Mouse (Mus musculus) midbrain, embryonic 16.5 days (tissue): ENCODE results near the gene Megf11. TPM values are rescaled to one million over a fixed set of nuclear protein-coding genes. Genes with fewer than 3 reads are reported as not detected.
"Not testable (repeated sequence)": the region's sequence is repeated elsewhere in the genome, so short reads cannot be mapped to it uniquely, and the experiment has no call there.

Experiments used
- ATAC-seq: fragments of 200-750 bp; cut with Nextera tagmentation; 2 replicates; pipeline ENCODE4 v1.8.0; 2017; ENCODE audit warnings: moderate TSS enrichment
- H3K27ac ChIP-seq: fragments of 300-500 bp; sonication (generic); 2 replicates; pipeline ENCODE4 v1.5.1; 2014; ENCODE audit warnings: mild to moderate bottlenecking, low read length, mixed read lengths
- H3K27me3 ChIP-seq: fragments of 300-500 bp; sonication (generic); 2 replicates; pipeline ENCODE4 v1.6.1; 2014; ENCODE audit warnings: low read depth, low read length, mixed read lengths; ENCODE audit not compliant: control insufficient read depth, insufficient read depth
- H3K36me3 ChIP-seq: fragments of 300-500 bp; sonication (generic); 2 replicates; pipeline ENCODE4 v1.6.1; 2014; ENCODE audit warnings: mild to moderate bottlenecking, low read length, moderate library complexity, mixed read lengths; ENCODE audit not compliant: control insufficient read depth, insufficient read depth
- H3K4me1 ChIP-seq: fragments of 300-500 bp; sonication (generic); 2 replicates; pipeline ENCODE4 v1.6.1; 2014; ENCODE audit warnings: mild to moderate bottlenecking, low read length, mixed read lengths; ENCODE audit not compliant: control insufficient read depth, insufficient read depth
- H3K4me2 ChIP-seq: fragments of 300-500 bp; sonication (generic); 2 replicates; pipeline ENCODE4 v1.6.1; 2014; ENCODE audit warnings: mild to moderate bottlenecking, low read length, mixed read lengths
- H3K4me3 ChIP-seq: fragments of 300-500 bp; sonication (generic); 2 replicates; pipeline ENCODE4 v1.5.1; 2014; ENCODE audit warnings: low read depth, mild to moderate bottlenecking, low read length, moderate library complexity, mixed read lengths
- H3K9ac ChIP-seq: fragments of 300-500 bp; sonication (generic); 2 replicates; pipeline ENCODE4 v1.6.1; 2014; ENCODE audit warnings: low read depth, low read length, mixed read lengths
- H3K9me3 ChIP-seq: fragments of 300-500 bp; sonication (generic); replicated peaks from 2 replicates; pipeline ENCODE4 v1.6.1; 2014; ENCODE audit warnings: mild to moderate bottlenecking, low read length, mixed read lengths; ENCODE audit not compliant: control insufficient read depth, poor library complexity, severe bottlenecking
- WGBS: fragments of 180-500 bp; shearing (Covaris S2); extraction: QIAGEN DNeasy Blood & Tissue Kit; methylation state at CpG from one replicate; pipeline ENCODE4 v1.1.7; 2014; 5-methylcytosine and 5-hydroxymethylcytosine counted together
- polyA plus RNA-seq: library from polyadenylated mRNA; unstranded; fragments of >200 nt; fragmentation: Nextera tagmentation; extraction: Ambion mirVana; gene quantifications from 2 replicates; pipeline ENCODE4 v1.2.1, GENCODE M21; 2015

Gene Megf11
- polyA plus RNA-seq, 1 experiment from 2014 or later, result 20.5 TPM

GRCm38 (mm10) chr9:64710291-64710690, 324.9 kb downstream of the Megf11 start:
- H3K27me3 ChIP-seq, H3K9ac ChIP-seq, H3K4me2 ChIP-seq, ATAC-seq, H3K27ac ChIP-seq, H3K36me3 ChIP-seq, H3K4me1 ChIP-seq, H3K9me3 ChIP-seq, H3K4me3 ChIP-seq: not testable (repeated sequence)
- 100% methylated on average over 2 of the region's 5 CpGs for WGBS

GRCm38 (mm10) chr9:64719526-64720163, 334.2 kb downstream of the Megf11 start:
- H3K4me3 ChIP-seq, result no peak overlapping the region
- no peak overlapping the region for H3K4me2 ChIP-seq
- H3K27me3 ChIP-seq, result no peaks in the 10 kb centered on the region
- ATAC-seq, result no peak
- no peaks in the 10 kb centered on the region for H3K4me1 ChIP-seq
- H3K9ac ChIP-seq, result no peak overlapping the region
- H3K36me3 ChIP-seq, result 0 out of 2 replicates have a peak, but pooled peaks cover 2% of the 10 kb centered on the region
- no peaks in the 10 kb centered on the region for H3K9me3 ChIP-seq
- H3K27ac ChIP-seq, result no peak overlapping the region
- 86% methylated on average over 5 of the region's 5 CpGs for WGBS

- ATAC-seq, result no peak
- no peaks in the 10 kb centered on the region for H3K27me3 ChIP-seq
- 97% methylated on average over 5 of the region's 5 CpGs for WGBS
- H3K4me1 ChIP-seq, result no peaks in the 10 kb centered on the region
- H3K4me2 ChIP-seq, result no peak overlapping the region
- H3K36me3 ChIP-seq, result peaks cover 8% of the 10 kb centered on the region
- no peak overlapping the region for H3K27ac ChIP-seq
- H3K4me3 ChIP-seq, result no peak overlapping the region
- H3K9me3 ChIP-seq, result no peaks in the 10 kb centered on the region
- H3K9ac ChIP-seq, result no peak overlapping the region
Measured at GRCm38 (mm10) chr9:64726454-64726853, 341.0 kb downstream of the Megf11 start.

GRCm38 (mm10) chr9:64731029-64731560, 345.7 kb downstream of the Megf11 start:
- ATAC-seq, result no peak
- H3K36me3 ChIP-seq, result peaks cover 2% of the 10 kb centered on the region; the same call in 1 of the 2 replicates
- H3K4me2 ChIP-seq, result no peak overlapping the region
- H3K9ac ChIP-seq, result no peak overlapping the region
- H3K4me1 ChIP-seq, result peaks cover 7% of the 10 kb centered on the region
- H3K9me3 ChIP-seq, result no peaks in the 10 kb centered on the region
- 90% methylated on average over 3 of the region's 3 CpGs for WGBS
- H3K4me3 ChIP-seq, result no peak overlapping the region
- no peak overlapping the region for H3K27ac ChIP-seq
- H3K27me3 ChIP-seq, result no peaks in the 10 kb centered on the region

- H3K36me3 ChIP-seq, result no peaks in the 10 kb centered on the region
- no peaks in the 10 kb centered on the region for H3K9me3 ChIP-seq
- H3K4me2 ChIP-seq, result no peak overlapping the region
- WGBS, result 79% methylated on average over 6 of the region's 6 CpGs
- no peak overlapping the region for H3K27ac ChIP-seq
- no peaks in the 10 kb centered on the region for H3K27me3 ChIP-seq
- no peak overlapping the region for H3K9ac ChIP-seq
- H3K4me3 ChIP-seq, result no peak overlapping the region
- peaks cover 13% of the 10 kb centered on the region for H3K4me1 ChIP-seq
- ATAC-seq, result no peak
Measured at GRCm38 (mm10) chr9:64734166-64734565, 348.7 kb downstream of the Megf11 start.

GRCm38 (mm10) chr9:64734992-64735391, 349.6 kb downstream of the Megf11 start:
- ATAC-seq, H3K9ac ChIP-seq, H3K27ac ChIP-seq, H3K36me3 ChIP-seq, H3K9me3 ChIP-seq, H3K27me3 ChIP-seq, H3K4me3 ChIP-seq, H3K4me2 ChIP-seq: not testable (repeated sequence)
- H3K4me1 ChIP-seq, result peaks cover 13% of the 10 kb centered on the region
- WGBS, result 91% methylated on average over 7 of the region's 7 CpGs

GRCm38 (mm10) chr9:64736076-64736638, 350.7 kb downstream of the Megf11 start:
- no peaks in the 10 kb centered on the region for H3K9me3 ChIP-seq
- peak overlapping the region; percentile 68 for H3K4me2 ChIP-seq
- no peaks in the 10 kb centered on the region for H3K27me3 ChIP-seq
- H3K27ac ChIP-seq, result peak overlapping the region; percentile 96
- H3K4me3 ChIP-seq, result peak overlapping the region; percentile 98
- 11% methylated on average over 9 of the region's 9 CpGs for WGBS
- peaks cover 13% of the 10 kb centered on the region for H3K4me1 ChIP-seq
- peak overlapping the region; percentile 93 for H3K9ac ChIP-seq
- no peaks in the 10 kb centered on the region for H3K36me3 ChIP-seq
- ATAC-seq, result no peak

GRCm38 (mm10) chr9:64736639-64737405, 351.4 kb downstream of the Megf11 start:
- Histone ChIP-seq H3K9ac (peak overlapping the region; percentile 93), H3K4me2 (peak overlapping the region; percentile 68), H3K9me3 (no peaks in the 10 kb centered on the region), H3K27me3 (no peaks in the 10 kb centered on the region), H3K4me3 (peak overlapping the region; percentile 98), H3K36me3 (no peaks in the 10 kb centered on the region), H3K4me1 (peaks cover 13% of the 10 kb centered on the region), H3K27ac (peak overlapping the region; percentile 96)
- 1% methylated on average over 34 of the region's 35 CpGs for WGBS
- peak; percentile 85 for ATAC-seq
